Mouse (Mus musculus) limb, embryonic 15.5 days (tissue): ENCODE measurements around the gene Rps19. TPM values are rescaled to one million over a fixed set of nuclear protein-coding genes. Genes with fewer than 3 reads are reported as not detected.
A peak's percentile ranks its signal among the peaks of the same experiment; 100 is the strongest.
"Not testable (repeated sequence)": the region's sequence is repeated elsewhere in the genome, so short reads cannot be mapped to it uniquely, and the experiment has no call there.

Experiments used
- ATAC-seq: fragments of 200-750 bp; cut with Nextera tagmentation; 2 replicates; pipeline ENCODE4 v1.8.0; 2017; ENCODE audit warnings: low read depth, moderate TSS enrichment; ENCODE audit not compliant: insufficient number of reproducible peaks, low FRiP score, low TSS enrichment
- H3K27ac ChIP-seq: fragments of 300-500 bp; sonication (generic); 2 replicates; pipeline ENCODE4 v1.5.1; 2015; ENCODE audit warnings: moderate library complexity, mild to moderate bottlenecking, inconsistent platforms
- H3K27me3 ChIP-seq: fragments of 300-500 bp; sonication (generic); 2 replicates; pipeline ENCODE4 v1.6.1; 2015; ENCODE audit warnings: inconsistent platforms
- H3K36me3 ChIP-seq: fragments of 300-500 bp; sonication (generic); 2 replicates; pipeline ENCODE4 v1.6.1; 2015; ENCODE audit warnings: inconsistent platforms
- H3K4me1 ChIP-seq: fragments of 300-500 bp; sonication (generic); 2 replicates; pipeline ENCODE4 v1.6.1; 2015; ENCODE audit warnings: inconsistent platforms
- H3K4me2 ChIP-seq: fragments of 300-500 bp; sonication (generic); 2 replicates; pipeline ENCODE4 v1.6.1; 2015; ENCODE audit warnings: mild to moderate bottlenecking, inconsistent platforms
- H3K4me3 ChIP-seq: fragments of 300-500 bp; sonication (generic); 2 replicates; pipeline ENCODE4 v1.5.1; 2015; ENCODE audit warnings: mild to moderate bottlenecking, inconsistent platforms
- H3K9ac ChIP-seq: fragments of 300-500 bp; sonication (generic); 2 replicates; pipeline ENCODE4 v1.6.1; 2015; ENCODE audit warnings: inconsistent platforms
- H3K9me3 ChIP-seq: fragments of 300-500 bp; sonication (generic); 2 replicates; pipeline ENCODE4 v1.6.1; 2016; ENCODE audit warnings: inconsistent platforms
- WGBS: fragments of 180-500 bp; shearing (Covaris S2); methylation state at CpG from one replicate; pipeline ENCODE4 v1.1.7; 2015; 5-methylcytosine and 5-hydroxymethylcytosine counted together
- polyA plus RNA-seq: library from polyadenylated mRNA; unstranded; fragments of >200 nt; fragmentation: Nextera tagmentation; extraction: Ambion mirVana; gene quantifications from 2 replicates; pipeline ENCODE4 v1.2.1, GENCODE M21; 2015

The Rps19 gene
- polyA plus RNA-seq = 2,364 and 2,933 TPM in 2 replicates

DNA sequence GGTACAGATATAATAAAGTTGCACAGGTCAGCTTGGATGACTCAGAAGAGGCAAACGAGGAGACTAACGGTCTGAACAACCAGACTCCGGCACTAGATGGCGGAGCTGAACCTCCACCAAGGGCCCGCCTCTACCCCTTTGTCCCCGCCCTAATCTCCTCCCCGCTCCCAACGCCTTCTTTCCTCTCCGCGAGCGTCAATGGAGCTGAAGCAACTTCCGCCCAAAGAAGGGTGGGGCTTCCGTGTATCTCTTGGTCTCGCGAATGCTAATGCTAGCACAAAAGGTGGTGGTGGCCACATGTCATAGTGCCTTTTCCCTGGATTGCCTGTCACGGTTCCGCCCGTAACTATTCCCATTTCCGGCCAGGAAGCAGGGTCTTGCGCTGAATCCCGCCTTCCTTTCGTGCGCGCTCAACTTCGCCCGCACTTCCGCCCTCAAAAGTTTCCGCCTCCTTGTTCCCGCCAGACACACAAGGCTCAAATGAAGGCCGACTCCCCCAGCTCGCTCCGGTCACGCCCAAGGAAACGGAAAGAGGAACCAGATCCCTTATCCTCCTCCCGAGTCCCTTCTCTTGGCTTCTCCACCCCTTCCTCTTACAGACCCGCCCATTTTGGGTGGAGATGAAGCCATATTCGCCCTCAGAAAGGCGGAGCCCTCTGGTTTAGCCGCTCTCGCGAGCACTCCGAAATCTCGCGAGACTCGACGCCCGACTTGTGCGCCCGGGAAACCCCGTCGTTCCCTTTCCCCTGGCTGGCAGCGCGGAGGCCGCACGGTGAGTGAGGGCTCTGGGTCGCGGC, at the start of gene Rps19:
TSS of gene Rps19 (plus strand) at position 476 of the 797 bp plus-strand sequence.
- H3K27ac ChIP-seq = peak within 1 kb of the TSS; percentile 90
- peak; percentile 96 for ATAC-seq
- H3K4me1 ChIP-seq = peaks cover 26% of the 10 kb centered on the region
- peak within 1 kb of the TSS; percentile 98 for H3K4me3 ChIP-seq
- peak within 1 kb of the TSS; percentile 100 for H3K9ac ChIP-seq
- peak within 1 kb of the TSS; percentile 64 for H3K4me2 ChIP-seq
- peaks cover 34% of the 10 kb centered on the region for H3K36me3 ChIP-seq
- no peaks in the 10 kb centered on the region for H3K27me3 ChIP-seq
- under 1% methylated on average over 53 of the region's 57 CpGs for WGBS
- H3K9me3 ChIP-seq = no peaks in the 10 kb centered on the region

DNA sequence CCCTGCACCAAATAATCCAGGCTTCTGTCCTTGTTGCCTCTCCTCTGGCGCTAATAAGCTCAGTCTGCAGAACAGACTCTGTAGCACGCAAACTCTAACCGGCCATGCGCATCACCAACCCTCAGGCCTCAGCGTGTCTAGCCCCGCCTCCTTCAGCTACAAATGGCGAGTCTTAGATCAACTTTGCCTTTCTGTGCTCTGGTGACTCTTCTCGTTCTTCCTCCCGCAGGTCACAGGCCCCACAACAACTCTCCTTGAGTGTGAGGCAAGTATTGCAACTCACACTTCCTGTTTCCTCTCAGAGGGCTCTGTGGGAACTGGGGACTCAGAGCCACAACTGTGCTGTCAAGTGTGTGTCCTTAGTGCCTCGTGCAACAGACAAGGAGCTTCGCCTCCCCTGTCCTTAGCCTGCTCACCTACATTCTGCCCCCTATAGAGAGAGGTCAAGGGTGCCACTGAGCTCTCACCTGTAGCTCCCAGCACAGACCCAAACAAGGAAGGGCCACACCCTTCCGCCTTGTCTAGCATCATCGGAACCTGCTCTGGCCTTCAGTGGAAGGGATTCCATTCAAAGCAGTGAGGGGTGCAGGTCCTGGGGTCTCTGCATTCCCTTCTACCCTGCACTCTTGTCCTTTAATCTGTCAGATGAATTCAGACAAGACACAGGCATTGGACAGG, 45.3 kb upstream of the Rps19 start:
- WGBS = 53% methylated on average over 13 of the region's 13 CpGs
- ATAC-seq = not testable (repeated sequence)

DNA sequence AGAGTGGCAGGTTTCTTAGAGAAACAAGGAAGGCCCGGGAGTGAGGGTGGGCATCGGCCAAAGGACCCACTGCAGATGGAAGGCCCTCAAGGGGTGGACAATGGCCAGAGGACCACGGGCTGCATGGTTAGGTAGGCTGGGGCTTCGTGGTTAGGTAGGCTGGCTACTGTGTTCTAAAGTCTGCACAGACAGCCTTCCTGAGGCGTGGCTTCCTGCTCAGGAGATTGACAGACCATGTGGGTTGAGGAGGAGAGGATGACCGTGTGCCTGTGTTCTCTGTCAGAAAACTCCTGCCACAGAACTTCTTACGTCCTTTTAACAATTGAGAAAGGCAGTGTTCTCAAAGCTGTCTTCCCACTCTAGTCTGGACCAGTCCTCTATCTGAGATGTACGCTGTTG, 44.8 kb upstream of the Rps19 start:
- H3K4me3 ChIP-seq = no peak overlapping the region
- H3K27ac ChIP-seq = no peak overlapping the region
- 78% methylated on average over 8 of the region's 8 CpGs for WGBS
- no peaks in the 10 kb centered on the region for H3K4me1 ChIP-seq
- no peaks in the 10 kb centered on the region for H3K36me3 ChIP-seq
- H3K27me3 ChIP-seq = no peaks in the 10 kb centered on the region
- H3K9ac ChIP-seq = no peak overlapping the region
- no peak for ATAC-seq
- no peaks in the 10 kb centered on the region for H3K9me3 ChIP-seq
- H3K4me2 ChIP-seq = no peak overlapping the region

More for the DNA sequence above, 45.3 kb upstream of the Rps19 start:
- H3K27me3 ChIP-seq, H3K36me3 ChIP-seq, H3K27ac ChIP-seq, H3K9me3 ChIP-seq, H3K9ac ChIP-seq, H3K4me2 ChIP-seq, H3K4me1 ChIP-seq, H3K4me3 ChIP-seq: not testable (repeated sequence)

DNA sequence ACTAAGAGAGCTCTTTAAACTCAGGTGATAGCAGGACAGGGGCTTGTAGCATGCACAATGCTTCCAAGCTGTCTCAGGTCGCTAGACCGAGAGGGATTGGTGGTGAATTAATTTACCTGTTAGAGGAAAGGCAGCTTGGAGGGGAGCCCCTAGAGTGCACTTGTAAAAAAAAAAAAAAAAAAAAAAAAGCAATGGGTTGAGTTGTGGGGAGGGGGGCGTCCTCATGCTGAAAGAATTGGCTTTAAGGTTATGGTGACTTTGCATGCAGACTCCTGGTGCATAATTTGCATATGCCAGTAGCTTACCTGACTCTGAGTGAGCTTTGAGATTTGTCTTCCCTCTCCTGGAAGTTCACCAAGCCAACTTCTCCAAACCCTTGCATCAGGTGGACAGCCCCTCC, 43.8 kb upstream of the Rps19 start:
- WGBS = 51% methylated on average over 3 of the region's 3 CpGs
- Histone ChIP-seq H3K27me3 (no peaks in the 10 kb centered on the region), H3K4me2 (no peak overlapping the region), H3K4me3 (no peak overlapping the region), H3K4me1 (no peaks in the 10 kb centered on the region), H3K27ac (no peak overlapping the region), H3K9ac (no peak overlapping the region), H3K36me3 (no peaks in the 10 kb centered on the region), H3K9me3 (no peaks in the 10 kb centered on the region)
- no peak for ATAC-seq

DNA sequence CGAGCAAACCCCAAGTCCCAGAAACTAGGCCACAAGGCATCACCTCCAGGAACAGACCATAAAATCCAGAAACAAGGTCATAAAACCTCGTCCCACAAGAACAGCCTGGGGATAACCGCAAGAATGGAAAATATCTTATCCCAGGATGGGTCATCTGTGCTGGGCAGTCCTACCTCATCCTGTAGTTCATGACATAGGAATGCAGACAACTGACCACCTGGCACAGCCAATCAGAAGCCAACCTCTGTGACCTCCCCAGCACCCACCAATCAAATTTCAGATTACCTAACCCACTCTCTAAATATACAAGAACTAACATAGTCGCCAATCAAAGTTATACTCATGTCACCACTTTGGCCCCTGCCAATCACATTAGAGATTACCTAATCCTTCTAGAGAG, 43.2 kb upstream of the Rps19 start:
- WGBS = 44% methylated on average over 4 of the region's 4 CpGs
- no peaks in the 10 kb centered on the region for H3K9me3 ChIP-seq

DNA sequence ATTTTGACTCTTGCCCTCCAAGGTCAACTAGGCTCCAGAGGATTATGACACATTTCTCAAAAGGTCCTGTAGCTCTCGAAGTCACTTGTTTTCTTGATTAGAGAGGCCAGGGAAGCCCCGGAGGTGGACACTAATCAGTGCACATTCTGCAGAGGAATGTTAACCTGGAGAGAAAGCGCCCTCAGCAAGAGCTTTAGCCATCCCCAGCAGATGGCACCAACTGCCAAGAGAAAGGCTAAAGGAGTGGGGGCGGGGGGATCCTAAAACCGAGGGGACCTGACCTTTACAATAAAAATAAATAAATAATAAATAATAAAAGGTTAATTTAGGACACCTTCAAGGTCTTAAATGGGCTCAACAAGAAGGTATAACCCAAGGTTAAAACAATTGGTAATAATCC, 40.0 kb upstream of the Rps19 start:
- Histone ChIP-seq H3K4me1 (no peaks in the 10 kb centered on the region), H3K27ac (no peak overlapping the region), H3K4me2 (no peak overlapping the region), H3K36me3 (no peaks in the 10 kb centered on the region), H3K4me3 (no peak overlapping the region), H3K27me3 (no peaks in the 10 kb centered on the region), H3K9me3 (no peaks in the 10 kb centered on the region), H3K9ac (no peak overlapping the region)
- no peak for ATAC-seq
- 36% methylated on average over 5 of the region's 5 CpGs for WGBS

More for the DNA sequence above, 43.2 kb upstream of the Rps19 start:
- Histone ChIP-seq H3K27me3 (no peaks in the 10 kb centered on the region), H3K4me3 (no peak overlapping the region), H3K4me2 (no peak overlapping the region), H3K4me1 (no peaks in the 10 kb centered on the region), H3K27ac (no peak overlapping the region), H3K36me3 (no peaks in the 10 kb centered on the region), H3K9ac (no peak overlapping the region)
- no peak for ATAC-seq

DNA sequence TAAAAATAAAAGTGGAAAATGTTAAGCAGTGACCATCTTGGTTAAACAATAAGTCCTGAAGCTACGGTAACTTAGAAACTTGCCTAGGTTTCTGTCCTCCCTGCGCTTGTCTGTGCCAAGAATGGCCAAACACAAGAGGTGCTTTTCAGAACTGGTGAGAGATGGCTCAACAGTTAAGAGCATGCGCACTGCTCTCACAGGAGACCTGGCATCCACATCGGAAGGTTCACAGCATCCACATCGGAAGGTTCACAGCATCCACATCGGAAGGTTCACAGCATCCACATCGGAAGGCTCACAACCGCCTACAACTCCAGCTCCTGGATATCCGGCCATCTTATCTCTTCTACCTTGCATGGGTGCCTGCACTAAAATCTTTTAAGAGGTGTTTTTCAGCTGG, 39.0 kb upstream of the Rps19 start:
- Histone ChIP-seq H3K36me3 (no peaks in the 10 kb centered on the region), H3K4me1 (no peaks in the 10 kb centered on the region), H3K4me3 (no peak overlapping the region), H3K4me2 (no peak overlapping the region), H3K9me3 (no peaks in the 10 kb centered on the region), H3K27ac (no peak overlapping the region), H3K27me3 (no peaks in the 10 kb centered on the region), H3K9ac (no peak overlapping the region)
- 85% methylated on average over 9 of the region's 9 CpGs for WGBS
- ATAC-seq = no peak

DNA sequence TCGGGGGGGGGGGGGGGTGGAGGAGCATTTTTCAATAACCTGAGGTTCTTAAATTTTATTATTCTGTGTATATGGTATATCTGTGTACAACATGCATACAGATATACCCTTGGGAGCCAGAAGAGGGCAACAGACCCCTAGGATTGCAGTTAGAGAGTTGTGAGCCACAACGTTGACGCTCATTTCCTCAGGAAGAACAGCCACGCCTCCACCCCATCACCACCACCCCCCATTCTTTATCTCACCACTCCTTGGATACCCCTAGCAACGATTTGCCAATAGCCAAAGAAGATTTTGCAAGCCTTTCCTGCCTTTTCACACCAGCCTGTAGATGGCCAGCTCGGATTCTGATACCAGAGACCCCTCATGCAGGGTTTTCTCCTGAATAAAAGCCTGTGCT, 38.5 kb upstream of the Rps19 start:
- H3K4me1 ChIP-seq = no peaks in the 10 kb centered on the region
- WGBS = 3% methylated on average over 6 of the region's 6 CpGs
- H3K36me3 ChIP-seq = no peaks in the 10 kb centered on the region
- no peak overlapping the region for H3K9ac ChIP-seq
- no peak overlapping the region for H3K27ac ChIP-seq
- ATAC-seq = no peak
- no peak overlapping the region for H3K4me3 ChIP-seq
- H3K9me3 ChIP-seq = no peaks in the 10 kb centered on the region
- no peaks in the 10 kb centered on the region for H3K27me3 ChIP-seq
- no peak overlapping the region for H3K4me2 ChIP-seq

DNA sequence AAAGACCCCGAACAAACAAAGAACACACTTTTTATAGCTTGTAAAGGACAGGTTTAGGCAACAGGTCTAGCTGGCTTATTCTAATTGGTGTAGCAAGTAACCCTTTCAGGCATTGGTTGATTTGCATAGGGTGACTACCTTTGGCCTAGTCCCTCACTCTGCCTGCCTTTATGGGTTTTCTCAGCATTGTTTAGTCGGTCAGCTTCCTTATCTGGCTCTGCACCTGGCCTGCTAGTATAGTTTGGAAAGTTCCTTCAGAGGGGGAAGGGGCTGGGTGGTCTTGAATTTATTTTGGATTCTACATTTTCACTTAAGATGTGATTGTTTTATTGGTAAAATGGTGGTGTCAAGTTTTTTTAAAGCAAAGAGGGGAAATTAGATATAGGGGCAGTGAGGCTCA, 37.6 kb upstream of the Rps19 start:
- H3K9ac ChIP-seq, H3K9me3 ChIP-seq, H3K36me3 ChIP-seq, H3K4me3 ChIP-seq, H3K4me1 ChIP-seq, H3K4me2 ChIP-seq, ATAC-seq, H3K27me3 ChIP-seq, H3K27ac ChIP-seq: not testable (repeated sequence)
- WGBS = 11% methylated on average over 2 of the region's 2 CpGs

DNA sequence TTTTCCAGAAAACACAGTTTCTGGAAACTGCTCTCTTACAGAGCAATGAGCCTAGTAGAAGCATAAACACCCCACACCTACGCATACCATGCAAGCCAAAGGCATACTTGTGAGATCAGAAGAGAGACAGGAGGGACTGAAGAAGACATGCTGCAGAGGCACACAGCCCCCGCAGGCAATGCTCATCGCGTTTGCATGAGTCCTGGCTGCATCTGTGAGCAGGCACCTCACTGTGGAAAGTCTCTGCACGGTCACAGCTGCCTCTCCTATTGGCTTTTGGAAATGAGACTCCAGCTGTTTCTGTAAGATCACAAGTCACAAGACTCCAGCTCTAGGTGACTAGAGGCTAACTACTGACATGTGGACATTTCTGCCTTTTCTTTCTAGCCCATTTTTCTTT, 34.0 kb upstream of the Rps19 start:
- H3K4me2 ChIP-seq = no peak overlapping the region
- H3K4me1 ChIP-seq = peaks cover 4% of the 10 kb centered on the region; the same call in 1 of the 2 replicates
- no peak for ATAC-seq
- 8% methylated on average over 5 of the region's 5 CpGs for WGBS
- no peak overlapping the region for H3K9ac ChIP-seq
- no peaks in the 10 kb centered on the region for H3K36me3 ChIP-seq
- H3K4me3 ChIP-seq = no peak overlapping the region
- no peak overlapping the region for H3K27ac ChIP-seq
- no peaks in the 10 kb centered on the region for H3K9me3 ChIP-seq
- H3K27me3 ChIP-seq = no peaks in the 10 kb centered on the region

DNA sequence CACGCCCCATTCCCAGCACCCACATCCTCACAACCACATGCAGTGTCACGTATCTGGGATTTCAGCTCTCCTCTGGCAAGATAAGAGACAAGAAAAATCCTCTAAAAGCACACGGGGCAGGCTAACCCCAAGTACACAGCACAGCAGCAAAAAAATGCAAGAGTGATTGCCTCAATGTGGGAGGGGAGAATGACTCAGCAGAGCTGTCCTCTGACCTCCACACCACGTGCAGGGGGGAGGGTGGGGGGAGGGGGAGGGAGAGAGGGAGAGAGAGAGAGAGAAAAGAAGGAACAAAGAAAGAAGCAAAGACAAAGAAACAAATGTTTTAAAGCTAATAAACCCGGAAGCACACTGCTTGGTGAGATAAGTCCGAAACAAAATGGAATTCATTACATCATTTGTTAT, 33.3 kb upstream of the Rps19 start:
- no peak overlapping the region for H3K27ac ChIP-seq
- no peaks in the 10 kb centered on the region for H3K27me3 ChIP-seq
- no peaks in the 10 kb centered on the region for H3K9me3 ChIP-seq
- no peak overlapping the region for H3K4me2 ChIP-seq
- no peaks in the 10 kb centered on the region for H3K36me3 ChIP-seq
- WGBS = 24% methylated on average over 6 of the region's 6 CpGs
- H3K9ac ChIP-seq = no peak overlapping the region
- H3K4me3 ChIP-seq = no peak overlapping the region
- no peak for ATAC-seq
- H3K4me1 ChIP-seq = peaks cover 4% of the 10 kb centered on the region; the same call in 1 of the 2 replicates

DNA sequence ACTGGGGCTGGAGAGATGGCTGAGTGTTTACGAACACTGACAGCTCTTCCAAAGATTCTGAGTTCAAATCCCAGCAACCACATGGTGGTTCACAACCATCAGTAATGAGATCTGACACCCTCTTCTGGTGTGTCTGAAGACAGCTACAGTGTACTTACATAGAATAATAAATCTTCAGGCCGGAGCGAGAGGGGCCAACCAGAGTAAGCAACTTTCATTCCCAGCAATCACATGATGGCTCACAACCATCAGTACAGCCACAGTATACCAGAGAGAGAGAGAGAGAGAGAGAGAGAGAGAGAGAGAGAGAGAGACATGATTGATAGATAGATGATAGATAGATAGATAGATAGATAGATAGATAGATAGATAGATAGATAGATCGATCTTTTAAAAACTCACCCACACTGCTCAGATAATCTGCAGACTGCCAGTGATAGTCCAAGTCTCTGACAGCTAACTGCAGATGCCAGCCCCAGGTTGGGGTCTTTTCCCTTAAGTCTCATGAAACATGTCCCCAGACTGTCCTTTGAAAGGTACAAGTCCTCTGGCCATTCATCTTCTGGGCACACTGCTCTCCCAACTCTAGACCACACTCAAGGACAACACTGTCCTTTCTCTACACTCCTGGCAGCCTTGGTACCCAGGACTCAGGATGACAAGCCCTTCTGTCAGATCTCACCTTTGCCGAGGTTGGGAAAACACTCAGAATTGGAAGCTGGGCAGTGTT, 32.4 kb upstream of the Rps19 start:
- no peak overlapping the region for H3K27ac ChIP-seq
- H3K9ac ChIP-seq = no peak overlapping the region
- H3K4me3 ChIP-seq = no peak overlapping the region
- no peaks in the 10 kb centered on the region for H3K36me3 ChIP-seq
- peaks cover 4% of the 10 kb centered on the region; the same call in 1 of the 2 replicates for H3K4me1 ChIP-seq
- no peak for ATAC-seq
- H3K27me3 ChIP-seq = no peaks in the 10 kb centered on the region
- H3K9me3 ChIP-seq = no peaks in the 10 kb centered on the region
- WGBS = 78% methylated on average over 5 of the region's 5 CpGs
- H3K4me2 ChIP-seq = no peak overlapping the region
